Mouse (Mus musculus): ENCODE measurements around the gene Crip1.
"Not testable (repeated sequence)": the region's sequence is repeated elsewhere in the genome, so short reads cannot be mapped to it uniquely, and the experiment has no call there.

The Crip1 gene

DNA sequence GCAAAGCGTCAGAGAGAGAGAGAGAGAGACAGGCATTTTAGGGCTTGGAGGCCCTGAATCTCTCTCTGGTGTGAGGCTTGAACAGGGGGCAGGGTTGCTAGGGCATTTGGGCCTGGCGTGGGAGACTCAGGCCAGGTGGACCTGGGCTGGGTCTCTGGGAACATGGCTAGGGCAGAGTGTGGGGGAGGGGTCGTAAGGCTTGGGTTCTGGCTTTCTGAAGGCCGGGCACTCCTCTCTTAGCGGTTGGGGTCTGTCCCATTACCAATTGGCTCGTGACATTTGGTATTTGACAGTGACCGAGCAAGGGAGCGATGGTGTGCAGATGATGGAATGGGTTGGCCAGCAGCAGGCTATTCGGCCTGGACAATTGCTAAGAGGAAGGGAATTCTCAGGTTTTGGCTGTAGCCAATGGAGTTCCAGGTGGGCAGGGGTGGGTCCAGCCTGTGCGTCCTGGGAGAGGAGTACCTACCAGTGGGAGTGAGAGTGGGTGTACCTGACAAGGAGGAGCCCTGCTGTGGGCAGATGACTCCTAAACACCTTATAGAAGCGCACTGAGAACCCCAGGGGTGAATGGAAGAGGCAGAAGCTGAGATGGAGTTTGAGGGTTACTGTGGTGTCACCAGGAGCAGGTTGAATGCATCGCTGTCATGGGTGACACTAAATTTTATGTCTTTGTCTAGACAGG lies 40.4 kb downstream of the Crip1 start:
- no peak for DNase-seq

DNA sequence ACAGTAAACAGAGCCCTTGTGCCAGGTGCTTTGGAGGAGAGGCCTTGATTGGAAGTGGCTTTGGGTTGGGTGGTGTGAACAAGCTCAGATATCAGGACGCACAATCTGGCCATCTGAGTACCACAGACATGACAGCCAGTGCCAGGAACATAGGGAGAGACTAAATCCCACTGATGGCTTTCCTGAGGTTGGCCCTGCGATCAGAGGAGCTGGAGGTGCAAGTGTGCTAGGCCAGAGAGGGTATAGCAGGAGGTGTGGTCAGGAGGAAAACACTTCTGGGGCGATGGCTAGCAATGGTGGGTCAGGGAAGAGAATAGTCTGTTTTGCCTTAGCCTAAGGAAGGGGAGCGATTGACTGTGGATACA lies 40.9 kb downstream of the Crip1 start:
- DNase-seq: no peak

DNA sequence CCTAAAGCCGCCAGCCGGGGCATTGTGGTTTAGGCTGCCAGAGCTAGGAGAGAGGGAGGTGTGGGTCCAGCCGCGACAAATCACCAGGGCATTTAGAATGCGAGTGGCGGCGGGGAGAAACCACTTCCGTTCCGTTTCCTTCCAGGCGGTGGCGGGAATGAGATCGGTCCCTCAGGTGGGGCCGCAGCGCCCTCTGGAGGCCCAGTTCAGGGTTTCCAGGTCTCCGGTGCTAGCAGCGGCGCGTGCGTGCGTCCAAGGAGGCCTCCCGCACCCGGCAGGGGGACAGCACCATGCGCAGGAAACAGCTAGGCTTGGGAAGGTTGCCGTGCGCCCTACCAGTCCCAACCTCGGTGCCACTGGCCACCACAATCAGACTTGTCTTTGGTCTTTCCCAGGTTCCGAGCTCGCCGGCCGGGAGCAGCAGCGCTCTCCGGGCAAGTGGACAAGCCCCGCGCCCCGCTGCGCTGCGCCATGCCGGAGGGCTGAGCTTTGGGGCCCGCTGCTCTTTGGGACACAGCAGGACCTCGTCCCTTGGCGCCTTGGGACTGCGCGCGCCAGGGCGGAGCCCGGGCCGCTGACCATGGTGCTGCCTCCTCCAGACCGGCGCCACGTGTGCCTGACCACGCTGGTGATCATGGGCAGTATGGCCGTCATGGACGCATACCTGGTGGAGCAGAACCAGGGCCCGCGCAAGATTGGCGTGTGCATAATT lies 41.6 kb downstream of the Crip1 start:
- DNase-seq: peak; percentile 88 to 90

DNA sequence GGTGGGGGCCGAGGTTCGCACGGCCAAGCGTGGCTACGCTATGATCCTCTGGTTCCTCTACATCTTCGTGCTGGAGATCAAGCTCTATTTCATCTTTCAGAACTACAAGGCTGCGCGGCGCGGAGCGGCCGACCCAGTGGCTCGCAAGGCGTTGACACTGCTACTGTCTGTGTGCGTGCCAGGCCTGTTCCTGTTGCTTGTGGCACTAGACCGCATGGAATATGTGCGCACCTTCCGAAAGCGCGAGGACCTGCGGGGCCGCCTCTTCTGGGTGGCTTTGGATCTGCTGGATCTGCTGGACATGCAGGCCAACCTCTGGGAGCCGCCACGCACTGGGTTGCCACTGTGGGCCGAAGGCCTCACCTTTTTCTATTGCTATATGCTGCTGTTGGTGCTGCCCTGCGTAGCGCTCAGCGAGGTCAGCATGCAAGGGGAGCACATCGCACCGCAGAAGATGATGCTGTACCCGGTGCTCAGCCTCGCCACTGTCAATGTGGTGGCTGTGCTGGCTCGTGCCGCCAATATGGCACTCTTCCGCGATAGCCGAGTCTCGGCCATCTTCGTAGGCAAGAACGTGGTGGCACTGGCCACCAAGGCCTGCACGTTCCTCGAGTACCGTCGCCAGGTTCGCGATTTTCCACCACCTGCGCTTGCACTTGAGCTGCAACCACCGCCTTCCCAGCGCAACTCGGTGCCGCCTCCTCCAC lies 42.4 kb downstream of the Crip1 start:
- no peak for DNase-seq

DNA sequence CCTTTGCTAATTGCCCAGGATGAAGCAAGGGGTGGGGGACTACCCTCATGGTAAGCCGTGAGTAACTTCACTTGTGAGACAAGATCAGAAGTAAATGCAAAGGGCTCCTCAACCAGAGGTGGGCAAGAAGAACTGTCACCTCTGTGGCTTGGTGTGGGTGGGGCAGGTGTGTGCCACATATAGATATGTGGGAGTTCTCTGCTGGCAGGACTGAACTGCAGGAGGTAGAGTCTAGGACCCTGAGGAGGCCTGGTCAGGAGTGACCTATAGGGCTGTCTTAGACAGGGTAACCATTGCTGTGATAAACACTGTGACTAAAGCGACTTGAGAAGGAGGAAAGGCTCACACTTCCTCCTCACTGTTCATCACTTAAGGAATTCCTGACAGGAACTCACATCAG lies 47.3 kb downstream of the Crip1 start:
- no peak for DNase-seq

DNA sequence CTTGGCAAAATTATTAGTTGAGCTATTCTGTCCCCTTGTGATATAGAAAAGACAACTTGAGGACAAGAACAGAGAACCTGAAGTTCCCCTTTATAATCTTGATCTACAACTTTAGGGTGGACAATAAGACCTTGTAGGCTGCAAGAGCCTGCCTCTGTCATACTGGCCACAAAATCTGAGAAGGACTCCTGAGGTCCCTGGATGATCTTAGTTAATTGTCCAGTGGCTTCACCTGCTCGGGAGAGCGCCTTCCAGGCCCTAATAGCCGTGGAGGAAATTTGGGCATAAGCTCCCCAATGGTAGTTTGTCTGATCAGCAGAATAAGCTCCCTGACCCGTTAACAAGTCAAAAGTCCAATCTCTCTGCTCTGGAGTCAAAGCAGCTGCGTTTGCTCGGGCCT lies 53.0 kb downstream of the Crip1 start:
- not testable (repeated sequence) for DNase-seq

DNA sequence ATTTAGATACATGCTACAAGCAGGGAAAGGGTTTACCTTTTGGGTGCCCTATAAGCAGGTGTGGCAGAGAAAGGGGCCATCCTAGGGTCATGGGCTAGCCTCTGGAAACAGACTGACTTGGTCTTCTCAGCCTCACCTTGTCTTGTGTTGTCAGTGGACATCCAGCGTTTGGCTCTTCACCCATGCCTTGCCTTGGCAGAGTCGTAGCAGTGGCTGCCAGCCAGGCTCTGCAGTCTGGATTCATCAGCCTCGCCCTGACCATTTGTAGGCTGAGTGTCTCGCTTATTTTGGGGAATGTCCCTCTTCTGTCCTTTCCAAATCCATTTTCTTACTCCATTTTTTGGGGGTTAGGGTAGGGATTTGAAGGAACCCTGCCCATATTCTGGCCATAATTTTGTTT lies 55.2 kb downstream of the Crip1 start:
- no peak for DNase-seq

DNA sequence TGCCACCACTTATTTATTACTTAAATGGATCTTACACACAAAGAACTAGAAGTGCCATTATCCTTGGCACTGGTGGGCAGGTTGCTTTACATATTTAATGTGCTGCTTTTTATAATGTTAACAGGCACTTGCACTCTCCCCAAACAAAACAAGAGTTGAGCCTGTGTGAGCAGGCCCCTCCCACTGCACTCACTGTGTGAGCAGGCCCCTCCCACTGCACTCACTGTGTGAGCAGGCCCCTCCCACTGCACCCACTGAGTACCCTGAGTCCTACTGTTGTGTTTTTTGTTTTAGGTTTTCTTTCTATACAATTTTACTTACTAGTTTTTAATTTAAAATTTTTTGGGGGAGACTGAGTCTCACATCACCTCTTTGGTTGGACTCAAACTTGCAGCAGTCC lies 55.9 kb downstream of the Crip1 start:
- peak in 1 of 2 experiments; percentile 51 for DNase-seq
